Mouse (Mus musculus): ENCODE measurements at regions not wholly inside any gene's neighbourhood (a gene's known extent, or its start where the extent isn't known, plus 50 kb on each side); places are given as distances from the start of the nearest gene placed in this dataset.

GRCm38 (mm10) chr15:56108313-56108712, 1369.1 kb downstream of the Slc22a22 start:
- TF ChIP-seq CTCF (IDR thresholded peaks at IDR 0.05; ENCODE audit: low read depth) (no peak), EP300 (IDR thresholded peaks at IDR 0.05; ENCODE audit: low read depth) (no peak)
